Mouse (Mus musculus): Measurements from ENCODE around the gene Ccnd1. TPM values are rescaled to one million over a fixed set of nuclear protein-coding genes. Genes with fewer than 3 reads are reported as not detected.

Gene Ccnd1
- polyA plus RNA-seq, 1 experiment, result 0.08 TPM

GRCm38 (mm10) chr7:144970997-144971768, 31.5 kb upstream of the Ccnd1 start:
- H3K36me3 ChIP-seq (ENCODE audit: control insufficient read depth), result no peaks in the 10 kb centered on the region
- H3K4me1 ChIP-seq (ENCODE audit: control insufficient read depth), result no peaks in the 10 kb centered on the region
- no peak overlapping the region for H3K4me3 ChIP-seq (replicated peaks)
- H3K27me3 ChIP-seq (ENCODE audit: control insufficient read depth), result no peaks in the 10 kb centered on the region
- no peaks in the 10 kb centered on the region for H3K9me3 ChIP-seq (ENCODE audit: control insufficient read depth, low read length)
- TF ChIP-seq GATA1 (IDR thresholded peaks at IDR 0.05; ENCODE audit: low read length) (no peak), TAL1 (IDR thresholded peaks at IDR 0.05; ENCODE audit: low read length) (no peak)

GRCm38 (mm10) chr7:144965893-144966292, 26.2 kb upstream of the Ccnd1 start:
- TF ChIP-seq GATA1 (IDR thresholded peaks at IDR 0.05; ENCODE audit: low read length) (no peak), TAL1 (IDR thresholded peaks at IDR 0.05; ENCODE audit: low read length) (no peak)
- H3K4me3 ChIP-seq (replicated peaks), result no peak overlapping the region
- H3K36me3 ChIP-seq (ENCODE audit: control insufficient read depth), result no peaks in the 10 kb centered on the region
- H3K4me1 ChIP-seq (ENCODE audit: control insufficient read depth), result no peaks in the 10 kb centered on the region
- H3K27me3 ChIP-seq (ENCODE audit: control insufficient read depth), result no peaks in the 10 kb centered on the region
- no peaks in the 10 kb centered on the region for H3K9me3 ChIP-seq (ENCODE audit: control insufficient read depth, low read length)

GRCm38 (mm10) chr7:144964316-144964715, 24.6 kb upstream of the Ccnd1 start:
- Histone ChIP-seq H3K36me3 (ENCODE audit: control insufficient read depth) (no peaks in the 10 kb centered on the region), H3K27me3 (ENCODE audit: control insufficient read depth) (no peaks in the 10 kb centered on the region), H3K4me1 (ENCODE audit: control insufficient read depth) (no peaks in the 10 kb centered on the region), H3K4me3 (replicated peaks) (no peak overlapping the region), H3K9me3 (ENCODE audit: control insufficient read depth, low read length) (no peaks in the 10 kb centered on the region)
- TF ChIP-seq GATA1 (IDR thresholded peaks at IDR 0.05; ENCODE audit: low read length), result no peak
- TF ChIP-seq TAL1 (IDR thresholded peaks at IDR 0.05; ENCODE audit: low read length), result no peak

- H3K4me3 ChIP-seq (replicated peaks), result no peak overlapping the region
- H3K4me1 ChIP-seq (ENCODE audit: control insufficient read depth), result no peaks in the 10 kb centered on the region
- H3K27me3 ChIP-seq (ENCODE audit: control insufficient read depth), result no peaks in the 10 kb centered on the region
- no peak for TF ChIP-seq GATA1 (IDR thresholded peaks at IDR 0.05; ENCODE audit: low read length)
- TF ChIP-seq TAL1 (IDR thresholded peaks at IDR 0.05; ENCODE audit: low read length), result no peak
- H3K36me3 ChIP-seq (ENCODE audit: control insufficient read depth), result no peaks in the 10 kb centered on the region
- no peaks in the 10 kb centered on the region for H3K9me3 ChIP-seq (ENCODE audit: control insufficient read depth, low read length)
Observed at GRCm38 (mm10) chr7:144963911-144964310, 24.2 kb upstream of the Ccnd1 start.

GRCm38 (mm10) chr7:144958509-144959395, 19.0 kb upstream of the Ccnd1 start:
- H3K4me1 ChIP-seq (ENCODE audit: control insufficient read depth), result no peaks in the 10 kb centered on the region
- H3K36me3 ChIP-seq (ENCODE audit: control insufficient read depth), result no peaks in the 10 kb centered on the region
- no peaks in the 10 kb centered on the region for H3K27me3 ChIP-seq (ENCODE audit: control insufficient read depth)
- H3K9me3 ChIP-seq (ENCODE audit: control insufficient read depth, low read length), result no peaks in the 10 kb centered on the region
- no peak for TF ChIP-seq TAL1 (IDR thresholded peaks at IDR 0.05; ENCODE audit: low read length)
- TF ChIP-seq GATA1 (IDR thresholded peaks at IDR 0.05; ENCODE audit: low read length), result no peak
- no peak overlapping the region for H3K4me3 ChIP-seq (replicated peaks)

- TF ChIP-seq TAL1 (IDR thresholded peaks at IDR 0.05; ENCODE audit: low read length) (no peak), GATA1 (IDR thresholded peaks at IDR 0.05; ENCODE audit: low read length) (no peak)
- no peaks in the 10 kb centered on the region; the same call in 1 of the 2 replicates for H3K9me3 ChIP-seq (ENCODE audit: control insufficient read depth, low read length)
- H3K4me3 ChIP-seq (replicated peaks), result peak overlapping the region; percentile 22
- peaks cover 60% of the 10 kb centered on the region for H3K27me3 ChIP-seq (ENCODE audit: control insufficient read depth)
- H3K36me3 ChIP-seq (ENCODE audit: control insufficient read depth), result no peaks in the 10 kb centered on the region
- H3K4me1 ChIP-seq (ENCODE audit: control insufficient read depth), result peaks cover 5% of the 10 kb centered on the region
Observed at GRCm38 (mm10) chr7:144943254-144943653, 3.5 kb upstream of the Ccnd1 start.

GRCm38 (mm10) chr7:144942744-144943135, 3.0 kb upstream of the Ccnd1 start:
- TF ChIP-seq TAL1 (IDR thresholded peaks at IDR 0.05; ENCODE audit: low read length) (no peak), GATA1 (IDR thresholded peaks at IDR 0.05; ENCODE audit: low read length) (no peak)
- Histone ChIP-seq H3K4me3 (replicated peaks) (no peak overlapping the region), H3K4me1 (ENCODE audit: control insufficient read depth) (peaks cover 5% of the 10 kb centered on the region), H3K36me3 (ENCODE audit: control insufficient read depth) (no peaks in the 10 kb centered on the region), H3K27me3 (ENCODE audit: control insufficient read depth) (peaks cover 65% of the 10 kb centered on the region), H3K9me3 (ENCODE audit: control insufficient read depth, low read length) (no peaks in the 10 kb centered on the region; the same call in 1 of the 2 replicates)

- Histone ChIP-seq H3K4me3 (replicated peaks) (peak overlapping the region; percentile 21), H3K9me3 (ENCODE audit: control insufficient read depth, low read length) (no peaks in the 10 kb centered on the region; the same call in 1 of the 2 replicates), H3K36me3 (ENCODE audit: control insufficient read depth) (no peaks in the 10 kb centered on the region; the same call in 1 of the 2 replicates), H3K27me3 (ENCODE audit: control insufficient read depth) (peaks cover 70% of the 10 kb centered on the region), H3K4me1 (ENCODE audit: control insufficient read depth) (peaks cover 5% of the 10 kb centered on the region)
- TF ChIP-seq GATA1 (IDR thresholded peaks at IDR 0.05; ENCODE audit: low read length) (no peak), TAL1 (IDR thresholded peaks at IDR 0.05; ENCODE audit: low read length) (no peak)
Observed at GRCm38 (mm10) chr7:144942071-144942743, 2.5 kb upstream of the Ccnd1 start.

All from erythroblast, embryonic 14.5 days (primary cell).